Mouse (Mus musculus): ENCODE results near the gene Rpl19.
A peak's percentile ranks its signal among the peaks of the same experiment; 100 is the strongest.

Rpl19 gene

GRCm38 (mm10) chr11:98052129-98052988, 25.8 kb downstream of the Rpl19 start:
- DNase-seq (ENCODE audit: low read depth, low spot score), result no peak

- no peak for DNase-seq (ENCODE audit: low read depth, low spot score)
Measured at GRCm38 (mm10) chr11:98052989-98053834, 26.7 kb downstream of the Rpl19 start, which contains the start of gene Stac2. Stac2 (minus strand) TSS chr11:98053462.

- DNase-seq (ENCODE audit: low read depth, low spot score), result no peak
Measured at GRCm38 (mm10) chr11:98057466-98057865, 31.0 kb downstream of the Rpl19 start.

- DNase-seq (ENCODE audit: low read depth, low spot score), result no peak
Measured at GRCm38 (mm10) chr11:98057998-98058397, 31.5 kb downstream of the Rpl19 start.

- no peak for DNase-seq (ENCODE audit: low read depth, low spot score)
Measured at GRCm38 (mm10) chr11:98059662-98060061, 33.2 kb downstream of the Rpl19 start.

GRCm38 (mm10) chr11:98060104-98060692, 33.7 kb downstream of the Rpl19 start:
- DNase-seq (ENCODE audit: low read depth, low spot score), result no peak

- DNase-seq (ENCODE audit: low read depth, low spot score), result no peak
Measured at GRCm38 (mm10) chr11:98061441-98061840, 34.9 kb downstream of the Rpl19 start.

GRCm38 (mm10) chr11:98061904-98062562, 35.5 kb downstream of the Rpl19 start:
- no peak for DNase-seq (ENCODE audit: low read depth, low spot score)

GRCm38 (mm10) chr11:98066201-98066600, 39.7 kb downstream of the Rpl19 start:
- DNase-seq (ENCODE audit: low read depth, low spot score), result no peak

- no peak for DNase-seq (ENCODE audit: low read depth, low spot score)
Measured at GRCm38 (mm10) chr11:98067255-98067654, 40.7 kb downstream of the Rpl19 start.

- no peak for DNase-seq (ENCODE audit: low read depth, low spot score)
Measured at GRCm38 (mm10) chr11:98073442-98073841, 46.9 kb downstream of the Rpl19 start.

GRCm38 (mm10) chr11:98075195-98075808, 48.8 kb downstream of the Rpl19 start:
- peak; percentile 56 for DNase-seq (ENCODE audit: low read depth, low spot score)

GRCm38 (mm10) chr11:98077086-98077485, 50.6 kb downstream of the Rpl19 start:
- no peak for DNase-seq (ENCODE audit: low read depth, low spot score)

Data from c-Kit-negative CD71-positive TER-119-positive erythroid progenitor cells, embryonic 14.5 days (primary cell).